Mouse (Mus musculus): ENCODE data around the gene Epha8. TPM values are rescaled to one million over a fixed set of nuclear protein-coding genes. Genes with fewer than 3 reads are reported as not detected.
A peak's percentile ranks its signal among the peaks of the same experiment; 100 is the strongest.

The Epha8 gene
- polyA plus RNA-seq, 1 experiment: not detected

DNA sequence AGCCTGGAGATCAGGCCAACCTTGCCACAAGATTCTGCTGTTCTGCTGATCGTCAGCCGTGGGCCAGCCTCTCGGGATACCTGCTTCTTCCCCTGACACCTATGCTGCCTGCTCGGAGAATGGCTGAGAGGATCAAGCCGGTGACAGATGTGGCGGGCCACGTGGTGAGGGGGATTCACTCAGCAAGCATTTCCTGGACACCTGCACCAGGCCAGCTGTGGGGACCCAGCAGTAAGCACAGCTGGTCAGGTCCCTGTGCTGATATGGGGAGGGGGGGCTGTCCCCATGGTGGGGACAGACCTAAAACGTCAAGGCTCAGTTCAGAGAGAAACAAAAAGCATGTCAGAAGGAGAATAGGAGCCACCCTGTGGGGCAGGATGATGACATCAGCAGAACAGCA lies 12.5 kb upstream of the Epha8 start:
- Histone ChIP-seq H3ac (ENCODE audit: control insufficient read depth, insufficient read length) (no peak overlapping the region), H3K79me2 (ENCODE audit: control insufficient read depth, insufficient read depth) (no peaks in the 10 kb centered on the region), H3K36me3 (ENCODE audit: control insufficient read depth, insufficient read depth) (no peaks in the 10 kb centered on the region), H3K27me3 (ENCODE audit: control insufficient read depth, insufficient read depth, insufficient read length) (peaks cover 50% of the 10 kb centered on the region), H3K4me2 (ENCODE audit: low read depth) (no peak overlapping the region), H3K4me3 (no peak overlapping the region)
- TF ChIP-seq MYOD1 (IDR thresholded peaks at IDR 0.05; ENCODE audit: control insufficient read depth in 1 of 3, insufficient read length in 2 of 3, low read depth in 2 of 3): no peak
- TF ChIP-seq REST (IDR thresholded peaks at IDR 0.05; ENCODE audit: insufficient read depth, insufficient read length): no peak
- TF ChIP-seq TCF12 (IDR thresholded peaks at IDR 0.05; ENCODE audit: insufficient read depth, poor library complexity, severe bottlenecking): no peak
- TF ChIP-seq MAX (IDR thresholded peaks at IDR 0.05; ENCODE audit: low read depth): no peak
- no peak for TF ChIP-seq POLR2A (IDR thresholded peaks at IDR 0.05; ENCODE audit: insufficient read length, low read depth)
- TF ChIP-seq E2F4 (IDR thresholded peaks at IDR 0.05; ENCODE audit: insufficient read depth): no peak
- TF ChIP-seq MYOG (IDR thresholded peaks at IDR 0.05; ENCODE audit: control insufficient read depth in 1 of 3, insufficient read depth in 1 of 3, insufficient read length in 2 of 3, low read depth in 2 of 3): no peak
- TF ChIP-seq CEBPB (IDR thresholded peaks at IDR 0.05; ENCODE audit: insufficient read depth, poor library complexity, severe bottlenecking): no peak
- no peak for TF ChIP-seq POLR2AphosphoS2 (IDR thresholded peaks at IDR 0.05; ENCODE audit: insufficient read length, low read depth)
- no peak for TF ChIP-seq SRF (IDR thresholded peaks at IDR 0.05; ENCODE audit: control insufficient read depth, insufficient read length, low read depth)
- no peak for TF ChIP-seq TCF3 (IDR thresholded peaks at IDR 0.05; ENCODE audit: insufficient read length, low read depth)
- no peak for TF ChIP-seq USF1 (IDR thresholded peaks at IDR 0.05; ENCODE audit: low read depth)

GRCm38 (mm10) chr4:136967511-136967910 lies 10.9 kb upstream of the Epha8 start:
- Histone ChIP-seq H3K79me2 (ENCODE audit: control insufficient read depth, insufficient read depth) (no peaks in the 10 kb centered on the region), H3K36me3 (ENCODE audit: control insufficient read depth, insufficient read depth) (no peaks in the 10 kb centered on the region), H3ac (ENCODE audit: control insufficient read depth, insufficient read length) (no peak overlapping the region), H3K27me3 (ENCODE audit: control insufficient read depth, insufficient read depth, insufficient read length) (peaks cover 40% of the 10 kb centered on the region), H3K4me2 (ENCODE audit: low read depth) (no peak overlapping the region), H3K4me3 (no peak overlapping the region)
- TF ChIP-seq E2F4 (IDR thresholded peaks at IDR 0.05; ENCODE audit: insufficient read depth): no peak
- no peak for TF ChIP-seq USF1 (IDR thresholded peaks at IDR 0.05; ENCODE audit: low read depth)
- no peak for TF ChIP-seq TCF12 (IDR thresholded peaks at IDR 0.05; ENCODE audit: insufficient read depth, poor library complexity, severe bottlenecking)
- no peak for TF ChIP-seq SRF (IDR thresholded peaks at IDR 0.05; ENCODE audit: control insufficient read depth, insufficient read length, low read depth)
- TF ChIP-seq REST (IDR thresholded peaks at IDR 0.05; ENCODE audit: insufficient read depth, insufficient read length): no peak
- no peak for TF ChIP-seq MYOG (IDR thresholded peaks at IDR 0.05; ENCODE audit: control insufficient read depth in 1 of 3, insufficient read depth in 1 of 3, insufficient read length in 2 of 3, low read depth in 2 of 3)
- TF ChIP-seq POLR2AphosphoS2 (IDR thresholded peaks at IDR 0.05; ENCODE audit: insufficient read length, low read depth): no peak
- TF ChIP-seq CEBPB (IDR thresholded peaks at IDR 0.05; ENCODE audit: insufficient read depth, poor library complexity, severe bottlenecking): no peak
- no peak for TF ChIP-seq TCF3 (IDR thresholded peaks at IDR 0.05; ENCODE audit: insufficient read length, low read depth)
- no peak for TF ChIP-seq POLR2A (IDR thresholded peaks at IDR 0.05; ENCODE audit: insufficient read length, low read depth)
- TF ChIP-seq MYOD1 (IDR thresholded peaks at IDR 0.05; ENCODE audit: control insufficient read depth in 1 of 3, insufficient read length in 2 of 3, low read depth in 2 of 3): no peak
- no peak for TF ChIP-seq MAX (IDR thresholded peaks at IDR 0.05; ENCODE audit: low read depth)

- Histone ChIP-seq H3K36me3 (ENCODE audit: control insufficient read depth, insufficient read depth) (no peaks in the 10 kb centered on the region), H3K4me3 (no peak overlapping the region), H3K27me3 (ENCODE audit: control insufficient read depth, insufficient read depth, insufficient read length) (peaks cover 41% of the 10 kb centered on the region), H3ac (ENCODE audit: control insufficient read depth, insufficient read length) (no peak overlapping the region), H3K4me2 (ENCODE audit: low read depth) (no peak overlapping the region), H3K79me2 (ENCODE audit: control insufficient read depth, insufficient read depth) (no peaks in the 10 kb centered on the region)
- TF ChIP-seq CEBPB (IDR thresholded peaks at IDR 0.05; ENCODE audit: insufficient read depth, poor library complexity, severe bottlenecking) (no peak), SRF (IDR thresholded peaks at IDR 0.05; ENCODE audit: control insufficient read depth, insufficient read length, low read depth) (no peak), POLR2AphosphoS2 (IDR thresholded peaks at IDR 0.05; ENCODE audit: insufficient read length, low read depth) (no peak), REST (IDR thresholded peaks at IDR 0.05; ENCODE audit: insufficient read depth, insufficient read length) (no peak), E2F4 (IDR thresholded peaks at IDR 0.05; ENCODE audit: insufficient read depth) (no peak), USF1 (IDR thresholded peaks at IDR 0.05; ENCODE audit: low read depth) (no peak), TCF12 (IDR thresholded peaks at IDR 0.05; ENCODE audit: insufficient read depth, poor library complexity, severe bottlenecking) (no peak), POLR2A (IDR thresholded peaks at IDR 0.05; ENCODE audit: insufficient read length, low read depth) (no peak), MAX (IDR thresholded peaks at IDR 0.05; ENCODE audit: low read depth) (no peak), MYOD1 (IDR thresholded peaks at IDR 0.05; ENCODE audit: control insufficient read depth in 1 of 3, insufficient read length in 2 of 3, low read depth in 2 of 3) (no peak), TCF3 (IDR thresholded peaks at IDR 0.05; ENCODE audit: insufficient read length, low read depth) (no peak), MYOG (IDR thresholded peaks at IDR 0.05; ENCODE audit: control insufficient read depth in 1 of 3, insufficient read depth in 1 of 3, insufficient read length in 2 of 3, low read depth in 2 of 3) (no peak)
Observed at GRCm38 (mm10) chr4:136966493-136967390, 10.1 kb upstream of the Epha8 start.

GRCm38 (mm10) chr4:136964990-136965421 lies 8.4 kb upstream of the Epha8 start:
- Histone ChIP-seq H3K27me3 (ENCODE audit: control insufficient read depth, insufficient read depth, insufficient read length) (peaks cover 45% of the 10 kb centered on the region), H3ac (ENCODE audit: control insufficient read depth, insufficient read length) (no peak overlapping the region)

More at GRCm38 (mm10) chr4:136964990-136965421, 8.4 kb upstream of the Epha8 start:
- no peak overlapping the region for H3K4me2 ChIP-seq (ENCODE audit: low read depth)
- H3K4me3 ChIP-seq: no peak overlapping the region
- H3K79me2 ChIP-seq (ENCODE audit: control insufficient read depth, insufficient read depth): no peaks in the 10 kb centered on the region
- H3K36me3 ChIP-seq (ENCODE audit: control insufficient read depth, insufficient read depth): no peaks in the 10 kb centered on the region
- TF ChIP-seq MYOD1 (IDR thresholded peaks at IDR 0.05; ENCODE audit: control insufficient read depth in 1 of 3, insufficient read length in 2 of 3, low read depth in 2 of 3) (peak in 1 of 3 experiments; percentile 1), USF1 (IDR thresholded peaks at IDR 0.05; ENCODE audit: low read depth) (no peak), SRF (IDR thresholded peaks at IDR 0.05; ENCODE audit: control insufficient read depth, insufficient read length, low read depth) (no peak), MYOG (IDR thresholded peaks at IDR 0.05; ENCODE audit: control insufficient read depth in 1 of 3, insufficient read depth in 1 of 3, insufficient read length in 2 of 3, low read depth in 2 of 3) (no peak), TCF12 (IDR thresholded peaks at IDR 0.05; ENCODE audit: insufficient read depth, poor library complexity, severe bottlenecking) (no peak)
